Mouse (Mus musculus) cerebral cortex, adult 2 months (tissue): ENCODE measurements around the gene Hspa14.

Source experiments
- WGBS: fragments of 180-500 bp; shearing (Covaris S2); methylation state at CpG from one replicate; pipeline ENCODE4 v1.1.7; 2018; 5-methylcytosine and 5-hydroxymethylcytosine counted together

Gene Hspa14

GRCm38 (mm10) chr2:3512552-3513454, at the start of gene Hspa14, which contains the start of the genes Gm45902 and Cdnf:
Gene Hspa14, minus strand, starts transcription at chr2:3512814.
Gene Gm45902, minus strand, starts transcription at chr2:3512790.
Gene Cdnf, plus strand, starts transcription at chr2:3513030.
- under 1% methylated on average over 60 of the region's 60 CpGs for WGBS

DNA sequence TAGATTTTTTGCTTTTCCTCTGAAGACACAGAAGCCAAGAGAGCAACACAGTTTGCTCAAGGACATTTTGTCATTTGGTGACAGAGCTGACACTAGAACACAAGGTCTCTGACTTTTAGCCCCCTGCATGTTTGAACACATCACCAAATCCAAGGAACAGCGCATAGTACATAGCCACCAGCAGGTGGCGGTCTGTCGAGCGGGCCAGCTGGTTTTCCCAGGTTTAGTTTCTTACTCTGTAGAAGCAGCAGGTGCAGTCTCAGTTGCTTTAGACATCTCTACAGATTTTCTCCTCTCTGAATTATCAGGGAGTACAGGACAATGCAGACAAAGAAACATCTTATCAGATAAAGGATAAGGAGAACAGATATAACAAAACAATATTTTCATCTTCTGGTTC, 34.0 kb upstream of the Hspa14 start:
- 2% methylated on average over 4 of the region's 4 CpGs for WGBS

DNA sequence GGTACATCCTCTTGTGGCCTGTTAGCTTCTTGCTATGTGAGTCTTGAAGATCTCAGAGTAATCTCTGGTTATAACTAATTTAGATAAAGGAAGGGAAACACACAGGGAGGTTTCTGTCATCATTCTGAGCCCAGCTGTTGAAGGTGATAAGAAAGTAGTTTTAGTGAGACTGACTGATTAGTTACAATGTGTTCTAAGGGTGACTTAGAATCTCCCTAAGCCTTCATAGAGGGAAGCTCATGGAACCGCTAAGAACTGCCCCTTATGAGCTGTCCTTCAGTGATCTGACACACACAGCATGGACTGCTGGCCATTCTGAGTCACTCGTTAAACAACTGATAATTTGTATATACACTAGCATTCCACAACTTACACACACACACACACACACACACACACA, 33.4 kb upstream of the Hspa14 start:
- 72% methylated on average over 2 of the region's 2 CpGs for WGBS

DNA sequence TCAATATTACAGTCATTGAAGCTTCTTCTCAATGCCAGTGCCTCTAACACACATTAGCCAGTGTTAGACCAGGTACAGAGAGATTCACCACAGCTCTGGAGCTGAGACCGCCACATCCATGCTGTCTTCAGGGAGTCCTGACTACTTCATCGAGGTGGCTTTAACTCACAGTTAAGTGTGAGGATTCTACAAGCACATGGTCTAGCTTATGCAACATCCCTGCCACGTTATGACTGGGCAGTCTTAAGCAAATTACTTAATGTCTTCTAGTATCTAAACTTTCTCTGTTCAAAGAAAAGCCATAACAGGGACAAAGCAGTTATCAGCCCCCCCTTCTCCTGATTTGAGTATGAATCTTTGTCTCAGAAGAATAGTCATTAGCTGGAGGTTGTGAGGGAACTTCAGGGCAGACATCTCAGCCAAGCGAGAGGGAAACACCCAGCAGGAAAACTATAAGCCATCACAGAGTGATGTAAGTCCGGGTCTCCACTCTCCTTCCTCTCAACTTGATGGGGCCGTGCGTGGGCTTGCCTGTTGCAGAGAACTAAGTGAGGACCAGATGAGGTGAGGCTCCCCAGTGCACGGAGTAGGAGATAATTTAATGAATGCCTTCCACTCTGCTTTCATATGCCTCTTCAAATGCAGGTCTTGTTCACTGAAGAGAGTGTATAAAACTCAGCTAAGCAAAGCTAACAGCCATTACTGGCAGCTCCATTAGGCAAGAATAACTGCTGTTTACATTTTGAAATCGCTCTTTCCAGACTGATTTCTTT, 28.9 kb upstream of the Hspa14 start:
- 74% methylated on average over 9 of the region's 9 CpGs for WGBS

DNA sequence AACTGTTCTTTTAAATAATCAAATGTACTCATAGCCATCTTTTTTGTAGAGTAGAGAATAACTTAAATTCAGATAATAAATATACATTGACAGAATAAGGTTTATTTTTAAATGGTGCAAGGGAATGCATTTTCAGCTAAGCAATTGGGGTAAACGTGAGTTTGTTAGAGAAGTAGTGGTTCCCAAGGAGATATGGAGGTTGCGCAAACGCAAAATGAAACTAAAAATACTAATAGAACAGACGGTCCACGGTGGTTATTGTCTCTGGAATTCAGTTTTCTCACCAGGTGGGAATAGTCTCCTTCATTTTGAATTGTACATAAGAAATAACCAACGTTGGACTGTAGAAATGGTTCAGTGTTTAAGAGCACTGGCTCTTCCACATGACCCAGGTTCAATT, 13.7 kb upstream of the Hspa14 start:
- 71% methylated on average over 6 of the region's 6 CpGs for WGBS

GRCm38 (mm10) chr2:3522558-3522957, 9.9 kb upstream of the Hspa14 start:
- WGBS, result 87% methylated on average over 4 of the region's 4 CpGs

- WGBS, result under 1% methylated on average over 15 of the region's 15 CpGs
Measured at GRCm38 (mm10) chr2:3512076-3512475, 538 bp downstream of the Hspa14 start.

DNA sequence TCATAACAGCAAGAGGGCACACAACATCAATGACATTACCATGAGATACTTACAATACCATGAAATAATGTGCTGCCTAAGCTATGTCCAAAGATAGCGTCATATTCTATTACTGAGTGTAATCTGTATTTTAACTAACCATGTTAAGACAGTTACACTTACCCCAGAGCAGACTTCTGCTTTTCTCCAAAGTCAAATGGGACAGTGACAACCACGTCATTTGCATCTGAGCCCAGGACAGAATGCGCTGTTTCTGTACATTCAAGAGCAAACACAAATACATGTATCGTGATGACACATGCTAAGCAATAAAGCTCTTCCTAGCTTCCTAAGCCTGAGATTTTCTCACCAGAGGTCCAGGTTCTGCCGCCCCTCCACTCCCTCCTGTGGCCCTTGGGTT, 11.7 kb downstream of the Hspa14 start:
- 94% methylated on average over 5 of the region's 5 CpGs for WGBS

DNA sequence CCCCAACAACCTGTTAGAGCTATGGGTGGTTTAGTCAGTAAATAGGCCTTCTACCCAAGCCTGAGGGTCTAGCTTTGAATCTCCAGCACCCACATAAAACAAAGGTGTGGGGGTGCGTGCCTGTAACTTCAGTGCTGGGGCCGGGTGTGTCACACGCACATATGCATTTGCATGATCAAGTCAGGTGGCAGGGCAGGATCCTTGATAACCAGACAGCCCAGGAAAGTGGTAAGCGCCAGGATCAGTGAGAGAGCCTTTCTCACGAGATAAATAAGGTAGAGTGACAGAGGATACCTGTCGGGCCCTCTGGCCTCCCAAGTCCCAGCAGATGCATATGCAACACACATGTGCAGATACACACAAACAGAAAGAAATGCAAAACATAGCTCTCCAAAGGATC, 13.1 kb downstream of the Hspa14 start:
- 94% methylated on average over 6 of the region's 6 CpGs for WGBS

GRCm38 (mm10) chr2:3493833-3494409, 18.7 kb downstream of the Hspa14 start:
- 82% methylated on average over 3 of the region's 3 CpGs for WGBS

DNA sequence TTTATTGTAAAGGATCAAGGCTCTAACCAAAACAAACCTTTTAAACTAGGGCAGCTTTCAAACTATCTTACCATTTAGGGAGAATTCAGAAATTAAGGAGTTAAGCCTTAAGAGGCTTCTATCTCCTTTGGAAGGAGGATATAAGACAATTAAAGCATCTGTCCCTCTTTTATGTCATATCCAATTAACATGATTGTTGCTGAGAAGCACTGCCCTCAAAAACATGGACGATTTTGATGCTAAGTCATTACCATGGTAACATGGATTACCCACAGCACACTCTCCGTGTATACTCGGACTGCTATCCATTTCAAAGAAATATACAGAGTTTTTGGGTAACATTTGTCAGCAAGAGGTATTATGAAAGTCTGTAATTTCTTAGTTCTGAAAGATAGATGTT, 22.8 kb downstream of the Hspa14 start:
- WGBS, result 47% methylated on average over 3 of the region's 3 CpGs

GRCm38 (mm10) chr2:3480239-3480638, 32.4 kb downstream of the Hspa14 start:
- 88% methylated on average over 3 of the region's 3 CpGs for WGBS

DNA sequence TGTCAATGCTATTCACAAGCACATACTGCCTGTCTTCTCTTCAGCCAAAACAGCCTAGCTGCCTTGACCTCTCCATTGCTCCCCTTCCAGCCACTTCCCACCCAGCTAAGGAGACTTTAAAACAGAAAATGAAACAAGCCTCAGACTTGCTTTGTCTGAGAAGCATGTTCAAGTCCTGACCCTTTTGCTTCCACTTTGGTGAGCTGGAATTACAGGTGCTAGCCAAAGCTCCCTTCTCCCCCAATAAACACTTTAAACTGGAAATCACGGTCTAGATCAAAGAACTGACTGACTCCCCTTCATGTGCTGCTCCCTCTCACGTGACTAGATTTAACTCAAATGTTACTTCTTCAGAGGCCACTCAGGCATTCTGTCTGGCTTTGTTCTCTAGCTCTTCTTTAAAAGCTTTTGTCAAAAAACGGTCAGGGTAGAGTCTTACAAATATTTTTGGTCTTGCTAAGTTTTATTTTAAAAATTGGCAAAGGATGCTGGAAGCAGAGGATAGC, 36.8 kb downstream of the Hspa14 start:
- WGBS, result 48% methylated on average over 3 of the region's 3 CpGs

GRCm38 (mm10) chr2:3474861-3475283, 37.7 kb downstream of the Hspa14 start, which contains the start of gene Suv39h2:
Gene Suv39h2, minus strand, starts transcription at chr2:3475031.
- WGBS, result under 1% methylated on average over 42 of the region's 42 CpGs

DNA sequence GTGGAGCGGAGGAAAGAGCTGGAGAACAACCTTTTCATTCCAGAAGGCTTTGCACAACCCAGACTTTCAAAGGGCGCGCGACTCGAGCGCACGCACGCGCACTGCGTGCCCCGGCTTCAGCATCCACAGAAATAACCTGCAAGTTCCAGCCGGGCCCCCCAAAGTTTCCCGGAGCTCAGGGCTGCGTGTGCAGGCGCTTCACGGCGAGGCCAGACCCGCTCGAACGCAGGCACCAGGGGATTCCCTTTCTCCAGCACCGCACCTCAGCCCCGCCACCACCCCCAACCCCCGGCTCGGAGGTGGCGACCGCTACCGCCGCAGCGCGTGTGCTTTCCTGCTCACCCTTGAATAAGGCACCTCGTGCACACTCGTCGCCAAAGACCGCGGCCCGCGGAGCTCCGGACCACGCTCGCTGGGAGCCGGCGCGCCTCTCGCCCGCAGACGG, 38.2 kb downstream of the Hspa14 start:
- WGBS, result under 1% methylated on average over 46 of the region's 46 CpGs

DNA sequence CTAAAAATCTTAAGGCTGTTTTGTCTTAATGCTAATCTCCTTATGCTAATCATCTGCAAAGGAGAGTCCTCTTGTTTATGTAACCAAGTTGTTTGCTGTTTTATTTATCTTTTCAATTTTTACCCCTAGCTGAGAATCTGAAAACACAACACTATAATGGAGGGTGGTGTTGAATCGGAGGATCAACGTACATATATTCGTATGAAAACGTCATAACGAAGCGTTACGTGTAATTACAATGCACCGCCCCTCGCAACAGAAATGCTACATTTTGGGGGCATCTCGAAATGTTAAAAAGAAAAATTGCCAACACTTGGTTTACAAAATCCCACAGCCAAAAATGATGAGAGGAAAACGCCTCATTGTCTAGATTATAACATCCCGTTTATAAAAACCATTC, 38.7 kb downstream of the Hspa14 start:
- WGBS, result 1% methylated on average over 12 of the region's 12 CpGs

GRCm38 (mm10) chr2:3456590-3456989, 56.0 kb downstream of the Hspa14 start:
- WGBS, result 85% methylated on average over 4 of the region's 4 CpGs

DNA sequence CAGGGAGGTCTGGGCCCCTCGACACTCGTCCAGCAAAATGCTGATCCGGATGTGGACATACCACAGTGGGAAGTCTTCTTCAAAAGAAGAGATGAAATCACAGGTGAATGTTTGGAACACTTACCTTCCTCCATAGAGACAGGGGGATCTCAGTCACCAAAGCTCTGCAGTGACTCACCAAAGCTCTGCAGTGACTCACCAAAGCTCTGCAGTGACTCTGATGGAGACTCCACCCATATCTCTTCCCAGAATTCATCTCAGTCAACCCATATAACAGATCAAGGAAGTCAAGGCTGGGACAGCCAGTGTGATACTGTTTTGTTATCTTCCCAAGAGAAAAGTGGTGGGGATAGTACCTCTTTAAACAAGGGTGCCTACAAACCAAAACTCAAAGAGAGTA, 59.5 kb downstream of the Hspa14 start:
- WGBS, result 94% methylated on average over 3 of the region's 3 CpGs

GRCm38 (mm10) chr2:3449431-3449830, 63.2 kb downstream of the Hspa14 start:
- 46% methylated on average over 2 of the region's 2 CpGs for WGBS

DNA sequence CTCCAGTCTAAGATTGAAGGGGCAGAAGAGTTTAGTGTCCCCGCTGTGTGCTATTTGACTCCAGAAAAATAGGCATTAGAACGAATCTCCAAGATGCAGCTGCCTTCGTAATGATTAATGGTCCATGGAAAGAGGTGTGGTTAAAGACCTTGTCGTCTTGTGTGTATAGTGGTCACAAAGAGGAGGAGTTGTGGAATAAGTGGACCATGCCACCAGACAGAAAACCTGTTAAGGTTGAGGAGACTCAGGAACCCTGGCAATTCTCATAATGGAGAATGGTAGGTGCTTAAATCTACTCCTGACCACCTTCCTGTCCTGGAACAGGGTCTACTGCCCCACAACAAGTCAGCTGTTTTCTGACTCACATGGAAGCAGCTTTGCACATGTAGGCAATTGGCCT, 66.6 kb downstream of the Hspa14 start:
- WGBS, result 97% methylated on average over 4 of the region's 4 CpGs

DNA sequence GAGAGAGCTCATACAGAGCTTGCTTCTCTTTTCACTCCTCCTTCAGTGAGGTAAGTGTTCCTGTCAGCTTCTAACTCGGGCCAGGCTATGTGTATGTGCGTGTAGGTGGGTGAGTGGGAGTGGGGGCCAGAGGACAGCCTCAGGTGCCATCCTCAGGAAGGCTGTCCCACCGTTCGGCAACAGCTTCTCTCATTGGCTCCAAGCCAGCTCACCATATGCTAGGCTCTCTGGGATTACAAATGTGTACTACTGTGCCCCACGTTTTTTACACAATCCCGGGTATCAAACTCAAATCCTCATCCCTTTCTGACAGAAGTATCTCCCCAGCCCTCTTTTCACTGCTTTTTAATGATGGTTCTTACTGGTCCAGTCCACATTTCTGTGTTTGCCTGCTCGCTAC, 68.4 kb downstream of the Hspa14 start:
- 52% methylated on average over 7 of the region's 7 CpGs for WGBS
